Mouse (Mus musculus): Measurements from ENCODE around the gene Olfr259. TPM values are rescaled to one million over a fixed set of nuclear protein-coding genes. Genes with fewer than 3 reads are reported as not detected.

Olfr259 gene
- not detected in 2 replicates for polyA plus RNA-seq (2015; fragmentation: Nextera tagmentation; extraction: Ambion mirVana)

DNA sequence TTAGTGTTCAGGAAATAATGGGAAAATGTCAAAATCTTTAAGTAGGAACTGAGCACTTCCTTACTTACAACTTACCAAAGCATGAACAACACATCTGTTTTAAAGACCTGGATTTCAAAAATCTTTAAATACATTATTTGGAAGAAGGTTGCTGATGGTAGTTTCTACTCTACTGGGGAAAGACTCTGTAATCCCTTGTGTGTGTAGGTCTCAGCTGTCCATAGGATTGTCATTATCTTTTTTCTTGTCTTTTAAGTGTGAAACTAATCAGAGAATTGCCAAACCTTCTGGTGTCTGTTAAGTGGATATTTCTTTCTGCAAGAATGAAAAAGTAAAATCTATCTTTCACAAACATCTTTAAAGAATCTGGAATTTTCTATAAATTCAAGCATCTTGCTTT, at the start of gene Olfr259:
Gene Olfr259, minus strand, starts transcription at position 101 of the 400 bp plus-strand sequence.
- Histone ChIP-seq H3K27ac (ENCODE audit: low read length) (no peak within 1 kb of the TSS), H3K4me3 (ENCODE audit: low read length) (no peak within 1 kb of the TSS), H3K36me3 (ENCODE audit: insufficient read depth, low read length) (no peaks in the 10 kb centered on the region), H3K9ac (replicated peaks; ENCODE audit: low read length) (no peak within 1 kb of the TSS), H3K9me3 (ENCODE audit: low read length) (no peaks in the 10 kb centered on the region), H3K4me1 (ENCODE audit: insufficient read depth, low read length) (no peaks in the 10 kb centered on the region), H3K27me3 (ENCODE audit: insufficient read depth, low read length) (no peaks in the 10 kb centered on the region), H3K4me2 (replicated peaks; ENCODE audit: low read depth, low read length) (no peak within 1 kb of the TSS)
- ATAC-seq (ENCODE audit: low FRiP score, low TSS enrichment): no peak

DNA sequence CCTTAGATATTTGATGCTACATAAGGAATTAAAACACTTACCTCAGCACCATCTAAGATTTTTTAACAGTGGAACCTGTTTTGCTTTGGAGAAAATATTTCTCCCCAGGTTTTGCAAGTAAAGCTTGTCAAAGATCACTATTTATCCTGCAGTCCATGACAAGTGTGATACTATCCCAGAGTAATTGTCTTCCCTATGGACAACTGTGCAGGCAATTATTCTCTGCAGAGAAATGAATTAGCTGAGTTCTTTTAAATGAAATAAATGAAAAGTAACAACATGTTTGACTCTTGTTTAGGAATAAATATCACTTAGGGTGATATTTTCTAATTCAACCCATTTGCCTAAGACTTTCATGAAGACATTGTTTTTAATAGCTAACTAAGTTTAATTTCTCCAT, 38.2 kb upstream of the Olfr259 start, which contains the start of gene Olfr1111:
Gene Olfr1111, minus strand, starts transcription at position 101 of the 400 bp plus-strand sequence.
- Histone ChIP-seq H3K4me3 (ENCODE audit: low read length) (no peak within 1 kb of the TSS), H3K27me3 (ENCODE audit: insufficient read depth, low read length) (no peaks in the 10 kb centered on the region), H3K4me1 (ENCODE audit: insufficient read depth, low read length) (no peaks in the 10 kb centered on the region), H3K4me2 (replicated peaks; ENCODE audit: low read depth, low read length) (no peak within 1 kb of the TSS), H3K9ac (replicated peaks; ENCODE audit: low read length) (no peak within 1 kb of the TSS), H3K9me3 (ENCODE audit: low read length) (no peaks in the 10 kb centered on the region), H3K36me3 (ENCODE audit: insufficient read depth, low read length) (no peaks in the 10 kb centered on the region), H3K27ac (ENCODE audit: low read length) (no peak within 1 kb of the TSS)
- ATAC-seq (ENCODE audit: low FRiP score, low TSS enrichment): no peak

DNA sequence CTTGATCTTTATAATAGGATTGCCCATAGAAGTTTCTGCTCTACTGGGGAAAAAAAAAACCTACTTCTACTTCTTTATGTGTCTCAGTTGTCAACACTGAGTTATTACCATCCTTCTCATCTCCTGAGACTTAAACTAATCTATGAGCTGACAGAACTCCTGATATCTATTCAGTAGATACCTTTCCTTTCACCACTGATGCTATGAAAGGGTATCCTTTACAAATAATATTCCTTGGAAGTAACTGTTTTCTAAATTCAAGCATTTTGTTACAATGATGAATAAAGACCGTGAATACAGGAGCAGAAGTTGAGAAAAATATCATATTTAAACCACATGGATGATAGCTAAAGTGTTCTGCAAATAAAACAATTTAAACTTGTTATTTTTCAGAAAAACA, 25.8 kb upstream of the Olfr259 start, which contains the start of gene Olfr1110:
Gene Olfr1110, minus strand, starts transcription at position 101 of the 400 bp plus-strand sequence.
- Histone ChIP-seq H3K9ac (replicated peaks; ENCODE audit: low read length) (no peak within 1 kb of the TSS), H3K4me3 (ENCODE audit: low read length) (no peak within 1 kb of the TSS), H3K36me3 (ENCODE audit: insufficient read depth, low read length) (no peaks in the 10 kb centered on the region), H3K4me1 (ENCODE audit: insufficient read depth, low read length) (no peaks in the 10 kb centered on the region), H3K27me3 (ENCODE audit: insufficient read depth, low read length) (no peaks in the 10 kb centered on the region), H3K4me2 (replicated peaks; ENCODE audit: low read depth, low read length) (no peak within 1 kb of the TSS), H3K27ac (ENCODE audit: low read length) (no peak within 1 kb of the TSS), H3K9me3 (ENCODE audit: low read length) (no peaks in the 10 kb centered on the region)
- ATAC-seq (ENCODE audit: low FRiP score, low TSS enrichment): no peak
- 90% methylated on average over 1 of the region's 1 CpGs for WGBS

- H3K27me3 ChIP-seq (ENCODE audit: insufficient read depth, low read length): no peaks in the 10 kb centered on the region
- H3K4me2 ChIP-seq (replicated peaks; ENCODE audit: low read depth, low read length): no peak within 1 kb of the TSS
- no peak for ATAC-seq (ENCODE audit: low FRiP score, low TSS enrichment)
- 68% methylated on average over 1 of the region's 1 CpGs for WGBS
- H3K36me3 ChIP-seq (ENCODE audit: insufficient read depth, low read length): no peaks in the 10 kb centered on the region
- no peak within 1 kb of the TSS for H3K9ac ChIP-seq (replicated peaks; ENCODE audit: low read length)
- H3K4me3 ChIP-seq (ENCODE audit: low read length): no peak within 1 kb of the TSS
- H3K9me3 ChIP-seq (ENCODE audit: low read length): no peaks in the 10 kb centered on the region
- no peak within 1 kb of the TSS for H3K27ac ChIP-seq (ENCODE audit: low read length)
- no peaks in the 10 kb centered on the region for H3K4me1 ChIP-seq (ENCODE audit: insufficient read depth, low read length)
Observed at GRCm38 (mm10) chr2:87095908-87096307, 18.5 kb downstream of the Olfr259 start, which contains the start of gene Olfr1109. Olfr1109 (minus strand) TSS chr2:87096008.

DNA sequence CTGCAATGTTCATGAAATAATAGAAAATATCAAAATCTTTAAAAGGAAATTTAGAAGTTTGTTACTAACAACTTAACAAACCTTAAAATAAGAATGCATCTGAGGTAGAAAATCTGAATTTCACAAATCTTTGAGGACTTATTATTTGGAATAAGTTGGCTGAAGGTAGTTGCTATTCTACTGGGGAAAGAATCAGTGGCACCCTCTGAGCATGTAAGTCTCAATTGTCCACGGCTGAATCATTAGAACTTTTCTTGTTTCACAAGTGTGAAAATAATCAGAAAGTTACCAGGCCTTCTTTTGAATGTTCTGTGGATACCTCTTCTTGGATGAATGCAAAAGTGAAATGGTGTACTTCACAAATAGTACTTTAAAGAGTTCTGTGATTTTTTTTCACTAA, 38.6 kb downstream of the Olfr259 start, which contains the start of gene Olfr1107:
Gene Olfr1107, minus strand, starts transcription at position 101 of the 400 bp plus-strand sequence.
- no peak for ATAC-seq (ENCODE audit: low FRiP score, low TSS enrichment)
- no peak within 1 kb of the TSS for H3K27ac ChIP-seq (ENCODE audit: low read length)
- no peak within 1 kb of the TSS for H3K4me3 ChIP-seq (ENCODE audit: low read length)
- WGBS: 94% methylated on average over 1 of the region's 1 CpGs
- H3K4me1 ChIP-seq (ENCODE audit: insufficient read depth, low read length): no peaks in the 10 kb centered on the region
- H3K9me3 ChIP-seq (ENCODE audit: low read length): no peaks in the 10 kb centered on the region
- H3K9ac ChIP-seq (replicated peaks; ENCODE audit: low read length): no peak within 1 kb of the TSS
- no peak within 1 kb of the TSS for H3K4me2 ChIP-seq (replicated peaks; ENCODE audit: low read depth, low read length)
- no peaks in the 10 kb centered on the region for H3K36me3 ChIP-seq (ENCODE audit: insufficient read depth, low read length)
- no peaks in the 10 kb centered on the region for H3K27me3 ChIP-seq (ENCODE audit: insufficient read depth, low read length)

Other genes starting within 250 kb of the Olfr259 start
- gene Gm13723, start 239.8 kb downstream of the Olfr259 start, polyA plus RNA-seq (2015; fragmentation: Nextera tagmentation; extraction: Ambion mirVana): not detected in 2 replicates
- gene Olfr1097, start 222.4 kb downstream of the Olfr259 start, polyA plus RNA-seq (2015; fragmentation: Nextera tagmentation; extraction: Ambion mirVana): not detected in 2 replicates
- not detected in 2 replicates for gene Olfr1098, start 190.0 kb downstream of the Olfr259 start, polyA plus RNA-seq (2015; fragmentation: Nextera tagmentation; extraction: Ambion mirVana)
- not detected in 2 replicates for gene Olfr1099, start 153.9 kb downstream of the Olfr259 start, polyA plus RNA-seq (2015; fragmentation: Nextera tagmentation; extraction: Ambion mirVana)
- gene Olfr1100, start 134.6 kb downstream of the Olfr259 start, polyA plus RNA-seq (2015; fragmentation: Nextera tagmentation; extraction: Ambion mirVana): not detected in 2 replicates
- gene Olfr1101, start 123.3 kb downstream of the Olfr259 start, polyA plus RNA-seq (2015; fragmentation: Nextera tagmentation; extraction: Ambion mirVana): not detected in 2 replicates
- not detected in 2 replicates for gene Olfr1102, start 116.2 kb downstream of the Olfr259 start, polyA plus RNA-seq (2015; fragmentation: Nextera tagmentation; extraction: Ambion mirVana)
- gene Olfr1104, start 87.5 kb downstream of the Olfr259 start, polyA plus RNA-seq (2015; fragmentation: Nextera tagmentation; extraction: Ambion mirVana): not detected in 2 replicates
- gene Olfr1105, start 78.0 kb downstream of the Olfr259 start, polyA plus RNA-seq (2015; fragmentation: Nextera tagmentation; extraction: Ambion mirVana): not detected in 2 replicates
- not detected in 2 replicates for gene Olfr1106, start 62.3 kb downstream of the Olfr259 start, polyA plus RNA-seq (2015; fragmentation: Nextera tagmentation; extraction: Ambion mirVana)
- not detected in 2 replicates for gene Olfr1107, start 38.8 kb downstream of the Olfr259 start, polyA plus RNA-seq (2015; fragmentation: Nextera tagmentation; extraction: Ambion mirVana)
- gene Olfr1109, start 18.6 kb downstream of the Olfr259 start, polyA plus RNA-seq (2015; fragmentation: Nextera tagmentation; extraction: Ambion mirVana): not detected in 2 replicates
- not detected in 2 replicates for gene Olfr1110, start 25.7 kb upstream of the Olfr259 start, polyA plus RNA-seq (2015; fragmentation: Nextera tagmentation; extraction: Ambion mirVana)
- not detected in 2 replicates for gene Olfr1111, start 38.1 kb upstream of the Olfr259 start, polyA plus RNA-seq (2015; fragmentation: Nextera tagmentation; extraction: Ambion mirVana)
- not detected in 2 replicates for gene Olfr1112, start 73.2 kb upstream of the Olfr259 start, polyA plus RNA-seq (2015; fragmentation: Nextera tagmentation; extraction: Ambion mirVana)
- gene Olfr1113, start 94.4 kb upstream of the Olfr259 start, polyA plus RNA-seq (2015; fragmentation: Nextera tagmentation; extraction: Ambion mirVana): not detected in 2 replicates
- gene Olfr1115, start 133.4 kb upstream of the Olfr259 start, polyA plus RNA-seq (2015; fragmentation: Nextera tagmentation; extraction: Ambion mirVana): not detected in 2 replicates
- not detected in 2 replicates for gene Olfr1116, start 153.0 kb upstream of the Olfr259 start, polyA plus RNA-seq (2015; fragmentation: Nextera tagmentation; extraction: Ambion mirVana)
- not detected in 2 replicates for gene Olfr1118, start 193.0 kb upstream of the Olfr259 start, polyA plus RNA-seq (2015; fragmentation: Nextera tagmentation; extraction: Ambion mirVana)
- not detected in 2 replicates for gene Olfr1120, start 240.2 kb upstream of the Olfr259 start, polyA plus RNA-seq (2015; fragmentation: Nextera tagmentation; extraction: Ambion mirVana)

All from kidney, embryonic 16.5 days (tissue).